Mouse (Mus musculus) limb, embryonic 10.5 days (tissue): ENCODE data around the gene Cd300c. TPM values are rescaled to one million over a fixed set of nuclear protein-coding genes. Genes with fewer than 3 reads are reported as not detected.
"Not testable (repeated sequence)": the region's sequence is repeated elsewhere in the genome, so short reads cannot be mapped to it uniquely, and the experiment has no call there.

Experiments used
- DNase-seq: peaks from one replicate; pipeline ENCODE4 v3.0.0-alpha.2; 2017; ENCODE audit warnings: low spot score
- H3K27ac ChIP-seq: fragments of 300-500 bp; sonication (generic); 2 replicates; pipeline ENCODE4 v1.5.1; 2016; ENCODE audit warnings: mild to moderate bottlenecking
- H3K27me3 ChIP-seq: fragments of 300-500 bp; sonication (generic); 2 replicates; pipeline ENCODE4 v1.6.1; 2016; ENCODE audit warnings: low read depth, mild to moderate bottlenecking; ENCODE audit not compliant: poor library complexity, severe bottlenecking
- H3K36me3 ChIP-seq: fragments of 300-500 bp; sonication (generic); 2 replicates; pipeline ENCODE4 v1.6.1; 2016; ENCODE audit warnings: mild to moderate bottlenecking, moderate library complexity
- H3K4me1 ChIP-seq: fragments of 300-500 bp; sonication (generic); 2 replicates; pipeline ENCODE4 v1.6.1; 2016
- H3K4me3 ChIP-seq: fragments of 300-500 bp; sonication (generic); 2 replicates; pipeline ENCODE4 v1.5.1; 2016; ENCODE audit warnings: mild to moderate bottlenecking, moderate library complexity
- H3K9me3 ChIP-seq: fragments of 300-500 bp; sonication (generic); replicated peaks from 2 replicates; pipeline ENCODE4 v1.6.1; 2016; ENCODE audit warnings: mild to moderate bottlenecking
- WGBS: fragments of 180-500 bp; shearing (Covaris S2); methylation state at CpG from one replicate; pipeline ENCODE4 v1.1.7; 2016; 5-methylcytosine and 5-hydroxymethylcytosine counted together
- polyA plus RNA-seq: library from polyadenylated mRNA; unstranded; fragments of >200 nt; fragmentation: Nextera tagmentation; extraction: Ambion mirVana; gene quantifications from 2 replicates; pipeline ENCODE4 v1.2.1, GENCODE M21; 2016

The Cd300c gene
- polyA plus RNA-seq, 1 experiment from 2014 or later, result not detected

DNA sequence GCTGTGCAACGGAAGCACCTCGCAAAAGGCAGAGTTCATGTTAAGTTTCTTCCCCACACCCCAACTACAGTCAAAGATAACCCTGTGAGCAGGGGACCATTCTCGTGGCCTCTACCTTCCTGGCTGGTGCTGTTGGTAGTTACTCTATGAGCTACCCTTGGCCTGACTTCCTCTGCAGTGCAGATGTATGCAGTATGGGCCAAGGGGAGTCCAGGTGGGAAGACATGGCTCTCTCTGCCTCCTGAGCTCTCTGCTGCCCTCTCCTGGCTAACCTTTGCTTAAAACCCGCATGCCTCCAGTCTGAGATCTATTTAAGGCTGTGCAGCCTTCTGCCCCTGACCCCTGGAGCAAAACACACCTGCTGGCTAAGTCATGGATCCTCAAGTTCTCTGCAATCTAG lies 45.0 kb downstream of the Cd300c start:
- WGBS, result 68% methylated on average over 4 of the region's 4 CpGs
- H3K36me3 ChIP-seq, result no peaks in the 10 kb centered on the region
- no peaks in the 10 kb centered on the region for H3K27me3 ChIP-seq
- no peaks in the 10 kb centered on the region for H3K9me3 ChIP-seq
- no peak overlapping the region for H3K4me3 ChIP-seq
- no peak overlapping the region for H3K27ac ChIP-seq
- peak; percentile 48 for DNase-seq
- H3K4me1 ChIP-seq, result no peaks in the 10 kb centered on the region

- no peaks in the 10 kb centered on the region for H3K27me3 ChIP-seq
- no peak overlapping the region for H3K27ac ChIP-seq
- no peak overlapping the region for H3K4me3 ChIP-seq
- no peaks in the 10 kb centered on the region for H3K4me1 ChIP-seq
- H3K9me3 ChIP-seq, result no peaks in the 10 kb centered on the region
- DNase-seq, result no peak
- no peaks in the 10 kb centered on the region for H3K36me3 ChIP-seq
- 84% methylated on average over 4 of the region's 4 CpGs for WGBS
Measured at GRCm38 (mm10) chr11:114922439-114922838, 46.5 kb downstream of the Cd300c start.

- Histone ChIP-seq H3K4me3 (no peak overlapping the region), H3K27me3 (no peaks in the 10 kb centered on the region), H3K36me3 (no peaks in the 10 kb centered on the region), H3K27ac (no peak overlapping the region), H3K4me1 (no peaks in the 10 kb centered on the region), H3K9me3 (no peaks in the 10 kb centered on the region)
- 87% methylated on average over 6 of the region's 6 CpGs for WGBS
- no peak for DNase-seq
Measured at GRCm38 (mm10) chr11:114917120-114917519, 51.8 kb downstream of the Cd300c start.

DNA sequence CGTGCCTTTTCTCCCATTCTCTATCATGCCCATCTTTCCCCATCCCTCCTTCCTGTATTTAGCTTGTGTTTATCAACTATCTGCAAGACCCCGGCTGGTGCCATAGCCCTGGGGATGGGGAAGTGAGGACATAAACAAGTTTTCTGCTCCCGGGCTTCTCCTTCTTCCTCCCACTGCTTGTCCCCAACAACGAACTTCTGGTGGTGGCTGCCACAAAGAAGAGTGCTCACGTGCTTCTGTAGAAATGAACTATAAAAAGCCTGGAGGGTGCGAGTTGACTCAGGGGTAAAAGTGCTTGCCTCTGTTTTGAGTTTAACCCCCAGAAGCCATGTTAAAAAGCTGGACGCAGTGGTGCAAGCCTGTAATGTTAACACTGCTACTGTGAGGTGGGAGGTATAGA lies 54.0 kb downstream of the Cd300c start:
- Histone ChIP-seq H3K9me3 (no peaks in the 10 kb centered on the region), H3K36me3 (no peaks in the 10 kb centered on the region), H3K27me3 (no peaks in the 10 kb centered on the region), H3K4me3 (no peak overlapping the region), H3K27ac (no peak overlapping the region), H3K4me1 (no peaks in the 10 kb centered on the region)
- 60% methylated on average over 7 of the region's 7 CpGs for WGBS
- DNase-seq, result no peak

- H3K9me3 ChIP-seq, result no peaks in the 10 kb centered on the region
- no peaks in the 10 kb centered on the region for H3K36me3 ChIP-seq
- no peak overlapping the region for H3K4me3 ChIP-seq
- H3K27me3 ChIP-seq, result no peaks in the 10 kb centered on the region
- WGBS, result 22% methylated on average over 9 of the region's 9 CpGs
- peak; percentile 86 for DNase-seq
- no peak overlapping the region for H3K27ac ChIP-seq
- no peaks in the 10 kb centered on the region for H3K4me1 ChIP-seq
Measured at GRCm38 (mm10) chr11:114912847-114913246, 56.1 kb downstream of the Cd300c start.

DNA sequence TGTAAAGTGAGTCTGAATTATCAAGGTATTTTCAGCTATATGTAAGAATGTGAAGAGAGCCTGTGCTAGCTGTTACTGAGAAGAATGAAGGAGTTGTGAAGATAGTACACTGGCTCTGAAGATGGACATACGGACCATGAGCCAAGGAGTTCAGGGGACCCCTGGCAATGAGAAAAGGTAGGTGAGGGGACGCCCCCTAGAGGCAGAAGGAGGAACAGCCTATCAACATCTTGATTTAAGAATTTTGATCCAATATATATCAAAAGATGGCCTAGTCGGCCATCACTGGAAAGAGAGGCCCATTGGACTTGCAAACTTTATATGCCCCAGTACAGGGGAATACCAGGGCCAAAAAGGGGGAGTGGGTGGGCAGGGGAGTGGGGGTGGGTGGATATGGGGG lies 59.4 kb downstream of the Cd300c start:
- not testable (repeated sequence) for DNase-seq, H3K36me3 ChIP-seq, H3K27me3 ChIP-seq, H3K27ac ChIP-seq, H3K4me3 ChIP-seq, H3K4me1 ChIP-seq, H3K9me3 ChIP-seq
- 50% methylated on average over 3 of the region's 3 CpGs for WGBS

DNA sequence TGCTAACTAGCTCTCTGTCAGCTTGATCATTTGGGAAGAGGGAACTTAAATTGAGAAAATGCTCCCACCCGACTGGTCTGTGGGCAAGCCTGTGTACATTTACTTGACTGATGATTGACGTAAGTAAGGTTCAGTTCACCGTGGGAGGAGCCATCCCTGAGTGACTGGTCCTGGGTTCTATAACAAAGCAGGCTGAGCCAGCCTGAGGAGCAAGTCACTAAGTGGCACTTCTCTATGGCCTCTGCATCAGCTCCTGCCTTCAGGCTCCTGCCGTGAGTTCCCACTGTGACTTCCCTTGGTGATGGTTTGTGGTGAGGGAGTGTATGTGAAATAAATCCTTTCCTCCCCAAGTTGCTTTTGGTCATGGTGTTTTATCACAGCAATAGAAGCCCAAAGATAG lies 60.9 kb downstream of the Cd300c start:
- Histone ChIP-seq H3K9me3 (no peaks in the 10 kb centered on the region), H3K4me3 (no peak overlapping the region), H3K27ac (no peak overlapping the region), H3K36me3 (no peaks in the 10 kb centered on the region), H3K4me1 (no peaks in the 10 kb centered on the region), H3K27me3 (no peaks in the 10 kb centered on the region)
- 66% methylated on average over 4 of the region's 4 CpGs for WGBS
- no peak for DNase-seq

GRCm38 (mm10) chr11:114907567-114907966 lies 61.4 kb downstream of the Cd300c start:
- H3K4me3 ChIP-seq, result no peak overlapping the region
- no peaks in the 10 kb centered on the region for H3K36me3 ChIP-seq
- 82% methylated on average over 4 of the region's 4 CpGs for WGBS
- H3K27ac ChIP-seq, result no peak overlapping the region
- no peaks in the 10 kb centered on the region for H3K4me1 ChIP-seq
- H3K9me3 ChIP-seq, result no peaks in the 10 kb centered on the region
- DNase-seq, result no peak
- H3K27me3 ChIP-seq, result no peaks in the 10 kb centered on the region

Other genes with a start within 250 kb of the Cd300c start
- 0.13 and 0.39 TPM in 2 replicates for gene Dnaic2, start 241.7 kb downstream of the Cd300c start, polyA plus RNA-seq
- gene Kif19a, start 203.8 kb downstream of the Cd300c start, polyA plus RNA-seq, result 0.13 TPM in 1 of 2 replicates, not detected in the other
- gene Btbd17, start 173.2 kb downstream of the Cd300c start, polyA plus RNA-seq, result 0.14 TPM in 1 of 2 replicates, not detected in the other
- gene Gpr142, start 170.2 kb downstream of the Cd300c start, polyA plus RNA-seq, result not detected in 2 replicates
- 40.7 and 50.1 TPM in 2 replicates for gene Gprc5c, start 118.0 kb downstream of the Cd300c start, polyA plus RNA-seq
- 0.49 and 0.67 TPM in 2 replicates for gene Cd300a, start 79.1 kb downstream of the Cd300c start, polyA plus RNA-seq
- not detected in 2 replicates for gene Cd300lb, start 34.8 kb downstream of the Cd300c start, polyA plus RNA-seq
- gene Cd300ld, start 20.8 kb upstream of the Cd300c start, polyA plus RNA-seq, result not detected in 2 replicates
- gene Cd300c2, start 32.7 kb upstream of the Cd300c start, polyA plus RNA-seq, result 0.51 TPM in 1 of 2 replicates, not detected in the other
- not detected in 2 replicates for gene Cd300ld2, start 47.0 kb upstream of the Cd300c start, polyA plus RNA-seq
- not detected in 2 replicates for gene Cd300ld4, start 57.9 kb upstream of the Cd300c start, polyA plus RNA-seq
- not detected in 2 replicates for gene Cd300ld5, start 68.6 kb upstream of the Cd300c start, polyA plus RNA-seq
- not detected in 2 replicates for gene Cd300ld3, start 79.3 kb upstream of the Cd300c start, polyA plus RNA-seq
- gene Cd300e, start 93.0 kb upstream of the Cd300c start, polyA plus RNA-seq, result not detected in 2 replicates
- 0.95 and 1.8 TPM in 2 replicates for gene Rab37, start 122.3 kb upstream of the Cd300c start, polyA plus RNA-seq
- gene Cd300lf, start 164.8 kb upstream of the Cd300c start, polyA plus RNA-seq, result 0.06 TPM in 1 of 2 replicates, not detected in the other
- gene Slc9a3r1, start 194.2 kb upstream of the Cd300c start, polyA plus RNA-seq, result 30.7 and 32.2 TPM in 2 replicates
- 9.1 and 9.8 TPM in 2 replicates for gene Tmem104, start 218.3 kb upstream of the Cd300c start, polyA plus RNA-seq
- gene Nat9, start 218.7 kb upstream of the Cd300c start, polyA plus RNA-seq, result 15.6 and 22.7 TPM in 2 replicates